Mouse (Mus musculus) left cerebral cortex, adult 9 months (tissue): ENCODE measurements at regions not wholly inside any gene's neighbourhood (a gene's known extent, or its start where the extent isn't known, plus 50 kb on each side); places are given as distances from the start of the nearest gene placed in this dataset.

Experiments used
- DNase-seq, 2 experiments: peaks; one replicate each; pipeline ENCODE4 v3.0.0; 2022; ENCODE audit warnings: low spot score in 2 of 2

DNA sequence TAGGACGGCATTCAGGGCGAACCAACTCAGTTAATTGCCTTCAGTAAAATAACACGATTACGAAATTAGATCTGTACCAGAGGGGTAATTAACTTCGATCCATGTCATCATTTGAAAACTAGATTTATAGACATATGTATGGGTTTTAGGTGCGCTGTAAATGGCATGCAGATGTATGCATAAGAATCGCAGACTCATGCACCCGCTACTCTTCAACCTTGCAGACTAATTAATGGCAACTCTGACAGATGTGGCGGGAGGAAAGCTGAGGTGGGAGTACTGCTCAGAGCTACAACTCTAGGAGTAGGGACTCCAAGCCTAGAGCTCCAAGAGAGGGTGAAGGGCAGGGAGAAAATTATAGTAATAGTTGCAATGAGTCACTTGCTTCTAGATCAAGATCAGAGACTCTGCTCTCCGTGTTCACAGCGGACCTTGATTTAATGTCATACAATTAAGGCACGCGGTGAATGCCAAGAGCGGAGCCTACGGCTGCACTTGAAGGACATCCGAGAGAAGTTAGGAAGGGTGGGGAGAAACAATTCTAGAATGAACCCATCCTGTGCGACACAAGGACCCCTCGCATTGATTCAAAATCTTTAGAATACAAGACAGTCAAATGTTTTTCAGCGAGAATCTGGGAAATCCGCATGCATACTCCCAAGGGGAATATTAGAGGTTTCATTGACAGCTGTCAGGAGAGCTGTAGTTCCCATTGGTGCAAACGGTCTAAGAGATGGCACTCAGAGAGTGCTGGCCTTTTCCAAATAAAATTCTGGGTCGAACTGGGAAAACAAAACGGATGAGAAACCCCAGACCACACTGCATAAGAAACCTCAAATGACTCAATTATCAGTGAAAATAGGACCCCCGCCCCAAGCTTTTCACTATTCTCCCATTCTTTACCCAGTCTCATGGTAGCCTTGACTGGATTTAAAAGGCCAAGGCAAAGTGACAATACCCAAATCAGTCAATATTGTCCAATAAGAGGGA is 152.6 kb upstream of the Cypt12 start:
- DNase-seq, result no peak

DNA sequence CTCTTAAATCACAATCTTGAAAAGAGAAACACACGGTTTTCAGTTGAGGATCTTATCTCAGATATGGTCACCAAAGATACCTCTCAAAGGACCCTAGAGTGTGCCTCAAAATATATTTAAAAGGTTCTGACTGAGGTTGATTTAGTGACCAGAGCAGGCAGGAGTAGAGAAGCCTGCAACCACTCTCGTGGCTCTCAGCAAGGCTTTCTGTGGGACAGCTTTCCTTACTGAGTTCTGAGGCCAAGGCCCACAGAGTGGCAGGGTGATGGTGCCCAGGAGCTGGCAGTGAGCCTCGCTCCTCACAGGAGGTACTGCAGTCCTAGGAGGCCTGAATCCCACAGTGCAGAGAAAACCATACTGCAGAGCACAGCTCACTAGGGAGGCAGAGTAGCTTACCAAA is 151.4 kb upstream of the Cypt12 start:
- DNase-seq, result no peak

DNA sequence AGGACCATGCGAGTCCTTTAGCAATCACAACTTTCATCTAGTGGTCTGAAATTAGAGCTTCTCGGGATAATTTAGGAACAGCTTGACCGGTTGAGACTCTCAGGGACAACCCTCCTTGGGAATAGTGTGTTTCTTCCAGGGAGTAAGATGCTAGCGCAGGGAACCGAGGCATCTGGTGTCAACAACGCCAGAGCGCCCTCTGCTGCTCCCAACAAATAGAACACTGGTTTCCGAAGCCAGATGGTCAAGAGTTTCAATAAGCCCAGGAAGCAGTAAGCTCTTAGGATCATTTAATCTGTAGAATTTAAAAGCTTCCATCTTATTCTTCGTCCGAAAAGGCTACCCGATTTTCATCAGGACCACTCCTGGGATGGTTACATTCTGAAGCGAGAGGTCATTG is 149.8 kb upstream of the Cypt12 start:
- DNase-seq, result peak in 1 of 2 experiments; percentile 84

DNA sequence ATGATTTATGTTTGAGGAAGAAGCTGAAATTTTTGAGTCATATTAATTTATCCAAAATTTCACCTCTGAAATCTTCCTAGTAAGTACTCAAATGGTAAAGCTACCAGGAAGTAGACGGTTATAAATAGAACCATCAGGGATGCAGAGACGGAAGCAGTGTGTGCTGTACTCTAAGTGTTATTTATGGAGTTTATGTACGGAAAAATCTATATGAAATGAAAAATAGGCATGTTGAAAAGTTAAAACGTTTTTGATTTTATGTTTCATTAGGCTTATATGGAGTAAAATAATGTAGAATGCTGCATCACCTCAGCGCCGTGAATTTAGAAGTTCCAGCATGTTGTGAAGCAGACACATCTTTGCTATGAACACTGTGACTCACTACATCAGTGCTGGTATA is 149.1 kb upstream of the Cypt12 start:
- no peak for DNase-seq

DNA sequence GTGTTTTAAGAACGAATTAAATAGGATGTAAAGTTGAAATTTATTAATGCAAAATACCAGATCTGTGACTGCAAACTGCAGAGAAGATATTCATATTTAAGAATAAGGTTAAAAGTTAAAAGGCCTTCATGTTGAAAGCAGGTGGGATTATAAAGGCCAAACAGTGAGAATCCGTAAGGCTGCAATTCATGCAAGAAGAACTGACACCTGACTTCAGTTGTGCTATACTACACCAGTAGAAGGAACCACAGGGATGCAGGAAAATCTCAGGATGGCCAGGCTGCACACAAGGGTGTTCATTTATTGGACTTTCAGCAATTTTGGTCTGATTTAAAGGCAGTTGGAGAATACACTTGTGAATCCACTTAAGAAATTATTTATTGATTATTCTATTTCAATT is 147.4 kb upstream of the Cypt12 start:
- DNase-seq, result no peak

DNA sequence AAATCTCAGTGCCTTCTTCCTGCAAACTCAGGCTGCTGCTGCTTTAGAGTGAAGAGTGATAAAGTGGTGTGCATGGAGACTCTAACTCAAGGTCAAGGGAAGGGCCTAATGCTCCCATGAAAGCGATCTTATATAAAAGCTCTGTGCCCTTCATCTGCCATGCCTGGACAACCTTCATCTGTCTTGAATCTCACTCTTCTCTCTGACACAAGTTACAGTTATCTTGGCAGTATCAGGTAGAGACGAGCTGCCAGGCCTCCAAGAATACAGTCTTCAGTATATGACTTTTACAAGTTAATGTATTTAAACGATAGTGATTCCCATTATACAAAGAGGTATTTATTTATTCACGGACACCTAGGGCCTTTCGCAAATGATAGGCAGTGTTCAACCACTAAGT is 146.7 kb upstream of the Cypt12 start:
- no peak for DNase-seq

DNA sequence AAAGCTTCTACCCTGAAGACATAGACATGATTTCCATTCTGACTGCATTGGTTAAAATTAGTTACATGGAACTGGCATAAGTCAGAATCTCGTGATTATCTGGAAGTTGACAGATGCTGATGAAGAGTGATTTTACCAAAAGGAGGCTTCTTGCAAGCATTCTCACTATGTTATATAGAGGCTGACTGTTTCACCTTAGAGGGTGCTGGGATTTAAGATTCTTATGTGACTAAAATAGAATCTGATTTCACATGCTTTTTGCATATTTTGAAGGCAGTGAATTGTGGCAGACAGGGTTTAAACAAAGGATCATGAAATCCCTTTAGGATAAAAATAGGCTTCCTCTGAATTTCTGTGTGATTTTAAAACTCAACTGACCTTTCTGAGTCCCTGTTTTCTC is 143.0 kb upstream of the Cypt12 start:
- DNase-seq, result no peak

DNA sequence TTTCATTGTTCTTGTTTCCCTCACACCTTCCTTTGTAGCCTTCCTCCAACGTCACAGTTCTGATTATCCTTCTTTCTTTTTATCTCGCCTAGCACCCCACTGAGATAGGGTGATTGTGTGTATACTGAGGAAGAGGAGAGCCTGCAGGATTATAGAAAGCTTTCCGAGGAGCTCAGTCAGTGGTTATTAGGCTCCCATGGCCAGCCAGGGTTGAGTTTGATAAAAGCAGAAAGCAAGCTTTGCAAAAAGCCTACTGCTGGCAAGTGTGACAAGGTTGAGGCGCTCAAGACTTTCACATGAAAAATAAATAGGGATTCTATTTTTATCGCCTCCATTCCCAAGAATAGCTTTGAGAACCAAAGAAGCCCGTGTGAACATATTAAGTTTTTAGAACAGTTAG is 136.9 kb upstream of the Cypt12 start:
- DNase-seq, result no peak

DNA sequence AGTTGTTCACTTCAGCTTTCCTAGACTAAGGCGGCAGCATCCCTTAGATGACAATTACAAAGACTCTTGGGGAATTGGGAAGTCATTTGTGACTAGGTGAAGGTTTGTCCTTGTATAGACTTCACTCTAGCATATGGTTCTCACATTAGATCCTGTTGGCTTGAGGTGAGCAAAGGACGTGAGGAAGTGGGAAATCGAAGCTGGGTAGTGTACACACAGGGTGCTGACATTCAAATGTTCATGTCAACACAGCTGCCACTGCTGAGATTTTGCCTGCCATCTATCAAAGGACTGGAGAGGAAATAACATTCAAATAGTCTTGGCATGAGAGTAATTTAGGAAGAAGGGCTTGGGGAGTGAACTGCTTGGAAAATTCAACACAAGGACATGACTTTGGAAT is 124.0 kb upstream of the Cypt12 start:
- no peak for DNase-seq

DNA sequence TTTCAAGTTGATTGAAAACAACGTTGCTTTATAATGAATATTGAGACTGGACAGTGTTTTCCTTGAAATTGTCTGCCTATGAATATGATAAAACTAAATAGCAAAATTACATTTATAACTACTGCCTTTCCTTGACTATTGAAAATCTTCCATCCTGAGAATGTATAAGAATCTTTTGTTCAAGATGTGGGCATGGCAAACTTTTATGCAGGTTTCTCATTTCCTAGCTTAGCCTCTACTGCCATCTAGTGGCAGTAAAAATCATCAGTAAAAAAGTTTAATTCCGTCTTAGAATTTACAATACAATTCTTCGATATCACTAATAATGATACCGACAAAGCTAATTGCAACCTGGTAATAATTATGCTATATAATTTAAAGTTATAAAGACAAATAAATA is 123.5 kb upstream of the Cypt12 start:
- DNase-seq, result no peak

DNA sequence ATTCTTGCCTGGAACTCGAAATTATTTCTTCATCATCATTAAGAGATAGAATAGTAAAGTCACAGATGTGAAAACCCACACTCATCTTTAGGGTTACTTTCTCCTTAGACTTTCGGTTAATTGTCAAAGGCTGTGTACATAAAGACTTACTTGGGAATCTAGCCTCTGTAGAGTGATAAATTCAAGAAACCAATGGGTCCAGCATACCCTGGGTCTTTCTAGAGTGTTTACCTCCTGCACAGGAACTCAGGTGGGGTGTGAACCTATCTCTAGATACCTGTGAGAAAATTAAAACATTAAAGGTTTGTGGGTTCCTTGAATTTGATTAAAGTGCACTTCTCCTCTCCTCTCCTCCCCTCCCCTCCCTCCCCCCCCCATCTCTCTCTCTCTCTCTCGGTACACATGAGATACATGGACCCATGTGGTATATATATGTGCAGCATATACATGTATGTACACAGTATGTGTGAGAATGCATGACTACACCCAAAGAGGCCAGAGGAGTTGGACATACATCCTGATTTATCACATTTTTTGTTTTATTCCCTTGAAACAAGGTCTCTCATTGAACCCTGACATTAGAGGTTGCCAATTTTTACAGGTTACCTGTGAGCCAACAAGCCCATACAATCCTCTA is 122.8 kb upstream of the Cypt12 start:
- DNase-seq, result no peak

DNA sequence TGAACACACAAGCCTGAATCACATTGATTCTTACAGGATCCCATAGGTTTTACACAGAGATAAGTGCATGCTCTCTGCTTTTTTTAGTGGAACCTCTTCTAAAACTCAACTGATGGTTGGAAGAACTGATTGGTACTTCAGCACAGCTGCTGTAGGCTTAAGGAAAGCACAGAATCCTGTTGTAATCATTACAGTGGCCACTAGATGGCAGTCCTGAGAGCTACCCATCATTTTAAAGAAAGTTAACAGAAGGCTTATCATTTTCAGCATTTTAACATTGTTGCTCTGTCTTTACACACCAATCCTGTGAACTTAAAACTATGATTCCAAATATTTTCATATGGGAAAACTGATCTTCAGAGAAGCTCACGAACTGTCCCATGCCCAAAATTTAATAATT is 113.5 kb upstream of the Cypt12 start:
- peak in 1 of 2 experiments; percentile 93 for DNase-seq

DNA sequence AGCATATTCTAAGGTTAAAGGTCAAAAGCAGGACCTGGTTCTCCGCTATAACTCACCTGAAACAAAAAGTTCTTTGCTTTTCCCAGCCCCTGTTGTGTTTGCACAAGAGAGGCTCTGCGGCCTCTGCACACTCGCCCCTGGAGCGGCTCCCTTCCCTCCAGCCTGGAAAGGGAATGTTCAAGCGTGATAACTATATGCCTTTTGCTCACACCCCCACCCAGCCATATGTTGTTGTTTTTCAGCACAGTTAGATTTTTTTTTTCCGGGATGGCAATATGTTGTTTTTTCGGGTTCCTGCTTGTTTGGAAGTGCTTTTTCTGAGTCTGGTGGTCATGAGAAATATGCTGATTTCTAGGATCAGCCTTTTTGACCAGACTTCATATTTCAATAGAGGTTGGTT is 100.6 kb upstream of the Cypt12 start:
- DNase-seq, result peak in 1 of 2 experiments; percentile 56

DNA sequence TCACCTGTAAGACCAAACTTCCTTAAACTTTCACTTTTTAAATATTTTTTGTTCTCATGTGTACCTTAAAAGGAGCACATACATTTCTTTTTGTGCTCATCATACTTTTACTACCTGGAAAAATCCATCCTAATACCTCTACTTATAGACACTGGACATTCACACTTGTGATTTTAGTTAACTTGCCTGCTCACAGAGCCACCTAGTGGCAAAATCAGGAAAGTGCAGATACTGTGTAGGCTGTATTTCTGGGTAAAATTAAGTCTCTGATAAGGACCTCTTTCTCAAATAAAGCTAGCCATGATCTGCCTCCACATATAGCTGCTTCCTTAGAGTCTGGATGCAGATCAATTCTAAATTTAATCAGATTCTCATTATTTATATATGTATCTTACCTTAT is 100.0 kb upstream of the Cypt12 start:
- DNase-seq, result no peak

DNA sequence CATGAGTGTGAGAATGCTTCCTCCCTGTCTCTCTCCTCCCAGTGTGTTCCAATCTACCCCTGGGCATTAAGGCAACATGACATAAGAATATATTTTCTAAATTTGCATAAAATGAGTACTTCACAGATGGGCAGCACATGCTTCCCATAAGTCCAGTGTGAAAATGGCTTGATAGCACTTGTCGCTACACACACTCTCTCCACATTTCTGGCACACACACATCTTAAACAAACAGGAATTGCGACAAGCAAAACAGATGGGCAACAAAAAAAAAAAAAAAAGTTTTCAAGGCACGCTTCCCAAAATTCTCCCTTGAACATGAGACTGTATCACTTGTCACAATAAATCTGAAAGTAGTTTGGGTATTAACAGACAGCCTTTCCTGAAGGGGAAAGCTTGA is 85.8 kb upstream of the Cypt12 start:
- DNase-seq, result no peak

DNA sequence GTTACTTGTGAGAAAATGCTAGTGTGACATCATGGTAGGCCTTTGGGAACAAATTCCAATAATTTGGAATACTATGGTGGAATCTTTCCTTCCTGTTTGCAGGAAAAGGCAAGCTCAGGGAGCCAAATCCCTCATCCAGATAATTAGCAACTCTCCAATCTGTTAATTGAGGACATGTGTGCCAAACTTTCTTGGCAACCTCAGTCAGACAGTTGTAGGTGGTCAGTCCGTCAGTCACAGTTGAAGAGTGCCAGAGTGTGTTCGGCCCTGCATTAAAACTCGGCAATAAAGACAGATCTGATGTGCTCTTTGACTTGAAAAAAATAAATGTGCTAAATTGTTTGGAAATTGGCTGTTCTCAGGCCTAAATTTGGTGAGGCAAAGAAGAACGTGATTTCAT is 83.1 kb upstream of the Cypt12 start:
- no peak for DNase-seq

DNA sequence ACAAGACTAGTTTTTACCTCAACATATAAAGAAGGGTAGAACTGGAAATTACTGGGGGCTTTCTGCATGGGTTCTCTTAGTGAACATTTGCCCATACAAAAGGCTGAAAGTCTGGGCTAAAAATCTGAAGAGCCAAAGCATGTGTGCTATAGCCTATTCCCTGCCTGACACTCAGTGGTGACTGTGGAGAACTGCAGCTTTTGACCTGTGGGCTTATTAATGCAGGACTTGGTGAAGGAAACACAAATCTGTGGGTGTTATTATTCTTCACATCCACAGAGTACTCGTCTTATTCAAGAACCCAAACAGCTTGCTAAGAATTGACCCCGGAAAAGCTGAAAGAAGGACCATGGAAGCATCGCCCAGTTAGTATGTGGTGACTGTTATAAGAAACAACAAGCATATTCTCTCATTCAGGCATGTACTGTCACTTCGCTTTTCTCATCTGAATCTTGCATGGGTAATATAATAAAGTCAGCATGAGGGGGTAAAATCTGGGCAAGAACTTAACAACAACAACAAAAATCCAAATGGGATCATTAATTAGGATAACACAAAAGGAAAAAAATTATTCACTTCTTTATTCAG is 77.2 kb upstream of the Cypt12 start:
- DNase-seq, result peak in 1 of 2 experiments; percentile 30

DNA sequence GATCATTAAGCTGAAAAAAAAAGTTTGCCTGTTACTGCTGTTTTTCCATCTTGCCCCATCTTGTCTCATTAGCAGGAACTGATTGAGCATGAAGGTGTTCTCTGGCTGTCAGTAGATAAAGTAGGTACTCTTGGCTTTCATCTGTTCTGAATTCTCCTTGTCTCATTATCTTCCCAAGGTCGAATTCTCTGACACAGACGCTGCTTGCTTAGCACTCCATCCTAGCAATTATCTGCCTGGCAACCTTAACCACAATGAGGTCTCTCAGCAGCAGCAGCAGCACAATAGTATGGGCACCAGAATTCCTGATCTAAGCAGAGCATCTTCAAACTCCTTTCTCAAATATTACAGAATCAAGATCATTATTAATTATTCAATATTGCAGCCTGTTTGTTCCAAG is 52.3 kb upstream of the Cypt12 start:
- DNase-seq, result no peak

DNA sequence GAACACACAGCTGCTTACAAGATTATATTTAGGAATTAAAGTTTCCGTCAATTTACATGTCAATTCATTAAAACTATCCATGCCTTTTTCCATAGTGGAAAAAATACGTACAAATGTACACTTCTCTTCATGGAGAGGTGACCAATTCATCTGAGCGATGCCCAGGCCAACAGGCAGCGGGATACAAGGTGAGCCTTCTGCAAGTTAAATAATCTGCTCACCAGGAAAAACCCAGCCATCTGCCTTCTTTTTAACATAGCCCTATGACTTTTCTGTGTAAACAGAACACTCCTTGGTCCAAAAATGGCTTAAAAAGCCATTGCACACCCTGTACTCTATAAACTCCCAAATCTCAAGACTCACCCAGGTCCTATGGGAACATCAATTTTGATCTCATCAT is 51.5 kb upstream of the Cypt12 start:
- no peak for DNase-seq
